Mouse (Mus musculus): Measurements from ENCODE around the gene Rundc3b.

Rundc3b gene

GRCm38 (mm10) chr5:8622596-8623231, at the start of gene Rundc3b:
Rundc3b (minus strand) TSS chr5:8622952.
- DNase-seq (ENCODE audit: low read depth): peak; percentile 97

DNA sequence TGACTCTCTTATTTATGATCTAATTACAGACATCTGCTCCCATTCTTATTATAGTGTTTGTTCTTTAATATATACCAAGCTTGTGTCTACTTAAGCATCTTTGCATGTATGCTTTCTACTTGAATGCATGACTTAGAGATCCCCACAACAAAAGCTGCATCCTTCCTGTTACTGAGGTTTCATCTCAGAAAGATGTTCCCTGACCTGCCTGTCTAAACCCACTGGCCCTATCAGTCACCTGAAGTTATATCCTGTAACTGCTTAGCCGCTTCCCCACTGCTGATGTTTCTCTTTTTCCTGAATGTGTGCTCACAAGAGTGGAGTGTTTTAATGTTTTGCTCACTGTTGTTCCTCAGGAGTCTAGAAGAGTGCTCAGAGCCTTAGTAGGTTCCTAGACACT, 46.9 kb upstream of the Rundc3b start:
- peak; percentile 71 for DNase-seq (ENCODE audit: low read depth)

DNA sequence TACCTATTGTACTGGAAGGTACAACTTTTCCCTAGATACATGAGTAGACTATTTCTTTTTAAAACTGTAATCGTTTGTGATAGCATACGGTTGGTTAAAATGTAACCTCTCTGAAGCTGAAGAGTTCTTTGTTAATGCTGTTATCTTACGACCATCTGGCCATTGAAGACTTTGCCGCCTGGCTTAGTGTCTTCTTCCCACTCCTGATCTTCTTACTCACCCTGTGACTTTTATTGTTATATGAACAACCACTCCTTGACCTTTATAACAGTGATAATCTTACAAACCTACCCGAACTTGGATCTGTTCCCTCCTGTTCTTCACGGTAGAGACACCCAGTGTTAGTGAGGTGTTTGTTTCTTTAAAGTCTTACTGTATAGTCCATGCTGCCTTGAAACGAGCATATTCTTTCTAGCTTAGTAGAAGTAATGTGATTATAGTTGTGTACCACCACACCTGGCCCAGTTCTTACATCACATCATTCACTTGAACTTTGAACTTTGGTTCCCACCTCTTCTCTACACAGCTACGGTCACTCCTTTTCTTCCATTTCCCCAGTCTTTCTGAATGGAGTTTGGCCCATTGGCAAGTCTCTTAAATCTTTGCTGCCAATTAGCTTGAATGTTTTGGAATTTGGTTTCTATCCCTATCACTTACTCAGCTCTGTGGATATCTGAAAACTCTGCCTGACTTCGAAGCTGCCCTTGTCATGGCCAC, 45.2 kb upstream of the Rundc3b start:
- no peak for DNase-seq (ENCODE audit: low read depth)

DNA sequence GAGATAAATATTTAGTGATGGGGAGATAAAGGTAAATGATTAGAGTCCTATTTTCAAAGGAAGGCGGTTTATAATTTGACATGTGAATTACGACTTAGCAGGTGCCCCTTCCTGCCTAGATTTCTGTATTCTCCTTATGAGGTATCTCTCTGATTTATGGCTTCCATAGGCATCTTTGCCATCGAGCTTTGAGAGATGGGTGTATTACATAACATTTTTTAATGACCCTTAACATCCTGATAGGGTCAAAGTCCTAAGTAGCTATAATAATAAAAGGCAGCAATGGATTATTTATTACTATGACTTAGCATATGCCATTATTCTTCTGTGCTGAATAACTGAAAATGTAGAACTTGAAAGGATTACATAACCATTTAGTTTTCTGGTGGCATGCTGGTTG, 41.9 kb upstream of the Rundc3b start:
- no peak for DNase-seq (ENCODE audit: low read depth)

DNA sequence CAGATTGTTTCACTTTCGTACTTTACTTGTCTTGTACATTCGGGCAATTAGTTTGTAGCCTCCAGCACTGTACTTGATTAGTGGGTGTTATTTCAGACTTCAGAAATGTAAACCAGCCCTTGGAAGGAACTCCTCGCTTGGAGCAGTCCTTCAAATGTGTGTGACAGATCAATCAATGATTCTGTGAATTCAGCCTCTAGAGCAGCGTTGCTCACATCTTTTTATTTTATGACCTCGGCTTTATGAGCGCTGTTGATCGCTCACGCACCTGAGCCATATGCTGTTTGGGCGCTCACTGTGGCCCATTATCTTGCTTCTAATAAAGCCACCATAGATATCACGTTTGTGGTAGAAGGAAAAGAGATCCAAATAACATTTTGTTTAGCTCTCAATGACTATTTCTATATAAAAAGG, 38.0 kb upstream of the Rundc3b start:
- no peak for DNase-seq (ENCODE audit: low read depth)

DNA sequence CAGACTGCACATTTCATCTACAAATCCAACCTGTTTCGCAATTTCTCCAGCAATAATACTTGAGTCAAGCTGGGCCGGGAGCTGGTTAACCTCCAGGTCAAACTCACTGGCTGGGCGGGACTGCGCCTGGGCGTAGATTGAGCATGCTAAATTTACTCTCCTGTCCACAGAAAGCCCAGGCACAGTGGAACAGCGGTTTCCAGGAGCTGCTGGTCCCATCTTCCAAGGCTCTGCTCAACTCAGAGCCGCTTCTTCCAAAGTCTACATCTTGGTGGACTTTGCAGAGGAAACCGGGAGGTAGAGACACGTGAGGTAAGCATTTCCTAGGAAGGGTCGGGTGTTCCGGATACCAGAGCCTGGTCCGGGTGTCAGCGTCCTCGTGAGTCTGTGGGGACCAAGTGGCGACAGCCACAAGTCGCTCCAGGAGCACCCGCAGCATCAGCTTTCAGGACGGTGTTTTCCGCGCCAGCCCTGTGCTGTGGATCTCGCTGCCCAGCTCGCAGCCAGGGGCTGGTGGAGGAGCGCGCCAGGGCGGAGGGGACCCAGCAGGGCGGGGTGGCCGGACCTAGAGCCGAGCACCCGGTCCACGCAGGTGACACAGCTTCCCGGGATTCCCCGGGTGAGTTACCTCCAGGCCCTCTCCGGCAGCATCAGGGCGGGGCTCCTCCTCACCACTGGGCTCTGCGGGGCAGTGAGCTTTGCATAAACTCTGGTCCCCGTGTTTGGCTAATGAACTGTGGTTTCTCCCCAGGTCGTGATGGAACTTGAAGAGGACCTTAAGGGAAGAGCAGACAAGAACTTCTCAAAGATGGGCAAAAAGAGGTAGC, 37.4 kb upstream of the Rundc3b start, which contains the start of gene Abcb1a:
Abcb1a (plus strand) TSS at position 167 of the 827 bp plus-strand sequence.
- DNase-seq (ENCODE audit: low read depth): peak; percentile 63

DNA sequence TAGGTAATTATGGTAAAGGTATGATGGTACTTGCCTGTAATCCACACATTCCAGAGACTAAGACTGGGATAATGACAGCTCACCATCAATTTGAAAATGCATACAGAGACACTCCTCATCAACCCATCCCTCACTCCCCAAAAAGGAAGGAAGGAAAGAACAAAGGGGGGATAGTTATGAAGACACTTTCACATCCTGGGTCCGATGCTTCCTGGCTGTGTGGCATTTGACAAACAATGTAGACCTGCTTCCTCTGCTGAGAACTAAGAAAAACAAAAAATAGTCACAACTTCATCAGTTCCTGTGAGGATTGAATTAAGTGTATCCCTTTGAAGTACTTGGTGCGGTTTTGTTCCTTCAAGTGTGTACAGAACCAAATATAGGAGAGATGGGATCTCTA, 29.3 kb upstream of the Rundc3b start:
- peak; percentile 39 for DNase-seq (ENCODE audit: low read depth)

- DNase-seq (ENCODE audit: low read depth): peak; percentile 47
Observed at GRCm38 (mm10) chr5:8648774-8649173, 26.0 kb upstream of the Rundc3b start.

DNA sequence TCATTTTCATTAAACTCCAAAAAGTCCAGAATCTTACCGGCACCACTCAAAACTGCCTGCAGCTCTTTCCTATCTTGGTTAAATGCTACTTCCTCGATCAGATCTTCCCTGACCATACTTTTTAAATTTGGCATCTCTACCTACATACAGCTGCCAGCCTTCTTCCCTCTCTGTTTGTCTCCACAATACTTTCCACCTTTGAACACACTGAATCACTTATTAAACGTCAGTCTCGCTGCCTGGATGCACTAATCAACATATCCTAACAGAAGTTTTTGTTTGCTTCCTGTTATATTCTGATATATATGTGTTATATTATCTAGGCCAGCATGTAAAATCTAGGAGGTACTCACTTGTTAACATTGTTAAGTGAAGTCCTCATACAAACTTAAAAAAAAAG, 25.5 kb upstream of the Rundc3b start:
- DNase-seq (ENCODE audit: low read depth): no peak

DNA sequence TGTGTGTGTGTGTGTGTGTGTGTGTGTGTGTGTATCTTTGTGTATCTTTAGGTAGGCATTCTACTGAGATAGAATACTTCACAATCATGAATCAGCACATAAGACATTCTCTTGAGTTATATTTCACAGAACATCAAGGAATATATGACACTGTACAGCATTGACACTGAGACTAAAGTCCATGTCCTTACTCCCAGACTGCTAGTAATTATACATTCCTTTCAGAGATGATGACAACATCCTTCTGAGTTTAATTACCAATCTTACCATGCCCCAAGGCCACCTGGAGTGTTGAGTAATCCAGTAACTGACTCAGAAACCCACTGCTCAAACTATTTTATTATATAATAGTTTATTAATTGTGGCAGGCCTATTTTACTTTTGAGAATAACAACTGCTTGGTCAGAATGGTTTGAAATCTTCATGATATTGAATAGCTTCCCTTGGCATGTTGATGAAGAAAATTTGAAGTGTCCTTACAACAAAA, 11.8 kb upstream of the Rundc3b start:
- DNase-seq (ENCODE audit: low read depth): no peak

DNA sequence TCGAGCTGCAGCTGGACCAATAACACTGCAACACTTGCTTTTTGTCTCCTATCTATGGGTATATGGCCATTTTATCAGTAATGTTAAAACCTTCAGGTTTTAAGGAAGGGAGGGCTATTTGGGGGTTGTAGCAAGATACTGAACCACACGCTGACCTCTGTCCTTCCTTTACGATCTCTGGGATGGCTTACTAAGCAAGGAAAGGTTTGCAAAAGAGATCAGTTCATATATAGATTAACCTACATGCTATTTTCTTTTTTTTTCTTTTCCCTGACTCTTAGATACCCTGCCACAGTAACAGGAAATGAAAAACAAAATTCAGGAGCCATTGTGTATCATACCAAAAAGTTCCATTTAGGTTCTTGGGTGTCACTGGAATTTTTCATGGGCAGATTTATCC, 10.1 kb upstream of the Rundc3b start:
- no peak for DNase-seq (ENCODE audit: low read depth)

DNA sequence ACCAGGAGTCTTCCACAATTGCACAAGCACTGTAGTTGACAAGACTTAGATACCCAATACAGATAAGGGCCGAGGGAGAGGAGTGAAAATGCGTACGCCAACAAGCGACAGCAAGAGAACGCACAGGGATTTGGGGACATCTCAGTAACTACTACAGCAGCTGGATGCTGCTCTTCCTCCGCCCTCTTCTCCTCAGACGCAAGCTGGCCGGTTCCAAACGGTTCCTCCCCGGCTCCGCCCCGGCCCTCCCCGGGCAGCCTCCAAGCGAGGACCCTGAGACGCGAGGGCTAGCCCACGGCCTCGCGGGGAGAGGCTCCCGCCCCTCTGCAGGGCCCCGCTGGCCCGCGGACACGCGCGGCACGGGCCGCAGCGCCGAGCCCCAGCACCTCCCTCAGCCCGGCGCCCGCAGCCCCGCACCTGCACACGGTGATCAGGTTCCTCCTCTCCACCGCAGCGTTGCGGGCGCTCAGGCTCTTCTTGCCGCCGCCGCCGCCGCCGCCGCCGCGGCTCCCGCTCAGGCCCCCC, 619 bp downstream of the Rundc3b start:
- DNase-seq (ENCODE audit: low read depth): peak; percentile 74

DNA sequence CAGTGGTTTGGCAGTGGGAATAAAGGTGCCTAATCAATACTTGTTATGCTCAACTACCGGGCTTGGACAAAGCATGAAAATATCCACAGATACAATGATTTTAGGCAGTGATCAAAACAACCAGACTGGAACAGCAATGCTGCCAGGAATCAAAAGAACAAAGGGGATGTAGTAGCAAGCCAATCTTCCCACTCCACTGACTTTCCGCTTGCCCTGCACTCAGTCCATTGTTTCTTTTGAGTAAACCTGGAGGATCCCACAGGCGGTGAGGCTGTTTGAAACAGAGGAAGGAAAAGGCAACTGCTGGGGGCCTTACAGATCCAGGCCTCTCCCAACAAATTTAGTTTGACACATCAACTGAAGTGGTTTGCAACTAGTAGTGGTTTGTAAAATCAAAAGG, 51.6 kb downstream of the Rundc3b start:
- no peak for DNase-seq (ENCODE audit: low read depth)

GRCm38 (mm10) chr5:8566867-8567266, 55.9 kb downstream of the Rundc3b start:
- DNase-seq (ENCODE audit: low read depth): no peak

- no peak for DNase-seq (ENCODE audit: low read depth)
Observed at GRCm38 (mm10) chr5:8544512-8544911, 78.2 kb downstream of the Rundc3b start.

DNA sequence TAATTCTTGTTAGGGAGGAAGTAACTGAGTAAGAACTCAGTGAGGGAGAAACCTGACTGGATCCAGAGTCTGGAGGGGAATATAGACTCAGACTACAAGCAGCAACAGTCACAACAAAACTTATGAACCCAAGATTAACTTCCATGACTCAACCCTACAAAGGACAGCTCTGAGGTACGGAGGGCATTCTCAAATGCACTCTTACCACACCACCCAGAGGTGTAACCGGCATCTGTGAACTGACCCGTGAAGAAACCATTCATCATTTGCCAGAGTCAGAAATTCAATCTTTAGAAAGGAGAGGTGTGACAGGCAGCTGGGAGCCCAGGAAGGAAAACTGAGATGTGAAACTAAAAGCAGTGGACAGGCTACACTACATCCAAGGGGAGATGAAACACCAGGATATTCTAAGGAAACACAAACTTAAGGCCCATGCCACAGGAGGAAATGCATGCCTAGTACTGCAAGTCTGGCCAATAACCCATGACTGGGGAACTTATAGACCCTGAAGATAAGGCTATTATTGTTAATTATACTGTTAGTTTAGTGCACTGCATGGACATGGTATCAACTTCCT, 80.0 kb downstream of the Rundc3b start:
- no peak for DNase-seq (ENCODE audit: low read depth)

DNA sequence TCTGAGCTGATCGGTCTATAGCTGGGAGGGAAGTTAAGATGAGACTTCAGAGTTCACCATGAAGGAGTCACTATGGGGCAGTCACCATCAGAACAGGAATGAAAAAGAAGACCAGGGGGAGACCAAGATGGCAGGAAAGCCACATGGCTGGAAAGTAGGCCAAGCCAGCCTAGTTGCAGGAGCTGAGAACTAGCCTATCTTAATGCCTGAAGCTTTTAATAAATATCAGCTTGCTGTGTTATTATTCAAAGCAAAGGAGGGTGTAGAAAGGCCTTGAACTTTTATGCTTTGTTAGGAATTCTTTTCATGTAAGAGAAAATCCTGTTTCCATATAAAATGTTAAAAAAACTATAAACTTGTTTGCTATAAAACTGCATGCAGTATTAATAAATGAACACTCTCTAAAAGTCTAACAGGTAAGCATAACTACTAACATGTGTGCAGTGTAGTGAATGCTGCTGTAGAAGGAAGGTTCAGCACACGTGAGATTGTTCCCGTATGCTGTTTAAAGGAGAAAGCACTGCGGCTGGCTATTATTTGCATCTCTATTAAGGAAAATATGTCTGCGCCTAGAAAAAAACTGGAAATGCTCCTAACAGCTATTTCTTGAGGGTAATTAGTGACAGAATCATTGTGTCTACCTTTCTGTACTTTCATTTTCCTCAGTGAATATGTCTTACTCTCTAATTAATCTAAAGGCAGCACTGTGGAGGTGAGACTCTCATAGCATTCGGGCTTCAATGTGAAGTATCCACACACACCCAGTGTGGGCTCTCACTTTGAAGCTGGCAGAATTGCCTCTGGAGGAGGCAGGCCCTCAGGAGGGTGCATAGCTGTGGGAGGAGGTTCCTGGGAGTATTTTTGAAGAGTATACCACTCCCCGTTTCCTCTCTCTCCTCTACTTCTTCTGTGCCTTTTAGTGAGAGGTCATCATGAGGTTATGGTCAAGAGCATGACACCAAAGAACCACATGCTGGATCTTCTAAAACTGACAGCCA, 81.3 kb downstream of the Rundc3b start:
- no peak for DNase-seq (ENCODE audit: low read depth)

GRCm38 (mm10) chr5:8519006-8519405, 103.7 kb downstream of the Rundc3b start:
- no peak for DNase-seq (ENCODE audit: low read depth)

GRCm38 (mm10) chr5:8491778-8492177, 131.0 kb downstream of the Rundc3b start:
- DNase-seq (ENCODE audit: low read depth): peak; percentile 10

DNA sequence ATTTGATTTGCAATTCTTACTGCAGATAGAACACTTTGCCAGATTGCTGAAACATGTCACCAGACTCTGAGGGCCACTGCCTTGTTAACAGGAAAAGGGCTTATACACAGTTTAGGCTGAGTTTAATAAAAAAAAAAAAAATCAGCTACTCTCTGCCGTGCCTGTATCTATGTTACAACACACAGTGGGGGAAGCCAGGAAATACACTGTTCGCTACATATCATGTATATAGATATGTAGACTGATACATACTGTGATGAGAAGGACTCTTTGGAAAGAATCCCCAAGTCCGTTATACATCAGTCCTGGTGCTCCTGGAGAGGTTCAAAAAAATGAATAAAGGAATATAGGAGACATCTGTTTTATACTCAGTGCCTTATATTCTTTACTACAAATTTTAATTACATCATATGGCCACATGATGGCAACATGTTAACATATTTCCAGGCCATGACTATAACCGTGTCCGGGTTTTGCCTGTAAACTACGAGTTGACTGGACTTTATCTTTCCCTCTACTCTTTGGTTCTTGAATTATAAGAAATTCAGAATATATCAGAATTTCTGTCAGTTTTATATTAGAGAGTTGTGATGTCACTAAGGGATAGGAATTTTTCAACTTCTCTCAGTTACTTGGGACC, 133.2 kb downstream of the Rundc3b start:
- DNase-seq (ENCODE audit: low read depth): peak; percentile 68
